Mouse (Mus musculus): ENCODE measurements around the gene Acyp2. TPM values are rescaled to one million over a fixed set of nuclear protein-coding genes. Genes with fewer than 3 reads are reported as not detected.

Gene Acyp2
- polyA plus RNA-seq, 1 experiment from 2014 or later: 39.3 TPM

DNA sequence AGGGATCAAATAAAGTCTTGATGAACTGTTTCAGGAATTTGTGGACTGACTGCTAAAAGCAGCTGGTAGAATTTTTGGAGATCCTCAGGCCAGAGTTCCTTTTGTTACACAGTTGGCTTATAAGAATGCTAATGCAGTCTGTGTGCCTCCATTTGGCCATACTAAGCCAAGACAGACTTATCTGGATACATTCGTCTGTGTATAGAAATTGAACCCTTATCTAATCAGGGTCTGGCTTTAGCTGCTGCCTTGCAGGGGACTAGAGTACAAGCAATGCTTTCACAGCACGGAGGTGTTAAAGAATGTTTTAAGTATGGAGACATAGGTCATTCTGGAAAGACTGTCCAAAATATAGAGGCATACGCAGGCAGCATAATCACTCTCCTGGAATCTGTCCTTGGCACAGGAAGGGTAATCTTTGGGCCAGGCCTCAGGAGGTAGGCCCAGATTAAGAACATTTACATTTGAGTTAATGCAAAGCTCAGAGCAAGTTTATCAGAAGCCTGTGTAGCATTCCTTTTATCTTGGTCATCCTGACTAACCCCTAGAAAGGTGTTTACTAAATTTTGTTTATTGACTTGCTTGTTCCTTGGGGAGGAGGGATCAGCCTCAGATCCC, 150.5 kb downstream of the Acyp2 start:
- Histone ChIP-seq H3K4me2 (ENCODE audit: low read length) (no peak overlapping the region), H3K36me3 (ENCODE audit: control insufficient read depth, insufficient read depth, low read length) (no peaks in the 10 kb centered on the region), H3K4me3 (ENCODE audit: control insufficient read depth in 1 of 2, insufficient read depth in 1 of 2, low read depth in 1 of 2, low read length in 2 of 2) (no peak overlapping the region), H3K27ac (replicated peaks in 1 of 2; ENCODE audit: control insufficient read depth in 1 of 2, insufficient read depth in 1 of 2, low read depth in 2 of 2, low read length in 2 of 2) (peak overlapping the region; percentile 39 to 49; a peak in 3 of 4 replicates), H3K4me1 (ENCODE audit: control insufficient read depth in 2 of 2, insufficient read depth in 2 of 2, low read length in 2 of 2) (peaks cover 0 to 2% of the 10 kb centered on the region in 2 experiments; a peak in 1 of 4 replicates), H3K27me3 (ENCODE audit: control insufficient read depth, insufficient read depth, low read length) (no peaks in the 10 kb centered on the region), H3K9ac (ENCODE audit: low read length) (no peak overlapping the region), H3K9me3 (ENCODE audit: control insufficient read depth, low read length) (peaks cover 21% of the 10 kb centered on the region)
- 10% methylated on average over 3 of the region's 3 CpGs for WGBS
- peak; percentile 68; the same call in 1 of the 2 replicates for ATAC-seq (ENCODE audit: insufficient number of reproducible peaks, insufficient read depth, low FRiP score, low read depth)

DNA sequence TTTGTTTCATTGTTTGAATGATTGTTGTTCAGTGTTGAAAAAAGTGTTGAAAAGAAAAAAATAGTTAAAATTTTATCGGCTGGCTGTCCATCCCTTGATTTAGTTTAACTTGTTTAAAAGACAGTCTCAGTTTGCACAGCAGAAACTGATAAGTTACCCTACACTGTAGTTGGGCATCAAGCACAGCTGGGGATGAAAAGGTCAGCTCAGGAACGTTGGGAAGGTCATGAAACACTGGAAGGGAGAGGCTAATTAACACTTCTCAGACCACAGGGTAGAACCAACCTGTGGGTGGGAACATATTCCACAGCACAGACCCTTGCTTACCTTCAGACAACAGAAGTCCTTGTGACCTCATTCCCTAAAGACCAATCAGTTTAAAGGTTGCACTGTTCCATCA, 152.2 kb downstream of the Acyp2 start:
- Histone ChIP-seq H3K9me3 (ENCODE audit: control insufficient read depth, low read length) (peaks cover 23% of the 10 kb centered on the region), H3K4me1 (ENCODE audit: control insufficient read depth in 2 of 2, insufficient read depth in 2 of 2, low read length in 2 of 2) (peaks cover 0 to 2% of the 10 kb centered on the region in 2 experiments; a peak in 1 of 4 replicates), H3K4me3 (ENCODE audit: control insufficient read depth in 1 of 2, insufficient read depth in 1 of 2, low read depth in 1 of 2, low read length in 2 of 2) (no peak overlapping the region), H3K27ac (replicated peaks in 1 of 2; ENCODE audit: control insufficient read depth in 1 of 2, insufficient read depth in 1 of 2, low read depth in 2 of 2, low read length in 2 of 2) (no peak overlapping the region), H3K36me3 (ENCODE audit: control insufficient read depth, insufficient read depth, low read length) (no peaks in the 10 kb centered on the region), H3K9ac (ENCODE audit: low read length) (no peak overlapping the region), H3K4me2 (ENCODE audit: low read length) (no peak overlapping the region), H3K27me3 (ENCODE audit: control insufficient read depth, insufficient read depth, low read length) (no peaks in the 10 kb centered on the region)
- no peak for ATAC-seq (ENCODE audit: insufficient number of reproducible peaks, insufficient read depth, low FRiP score, low read depth)
- 76% methylated on average over 2 of the region's 2 CpGs for WGBS

DNA sequence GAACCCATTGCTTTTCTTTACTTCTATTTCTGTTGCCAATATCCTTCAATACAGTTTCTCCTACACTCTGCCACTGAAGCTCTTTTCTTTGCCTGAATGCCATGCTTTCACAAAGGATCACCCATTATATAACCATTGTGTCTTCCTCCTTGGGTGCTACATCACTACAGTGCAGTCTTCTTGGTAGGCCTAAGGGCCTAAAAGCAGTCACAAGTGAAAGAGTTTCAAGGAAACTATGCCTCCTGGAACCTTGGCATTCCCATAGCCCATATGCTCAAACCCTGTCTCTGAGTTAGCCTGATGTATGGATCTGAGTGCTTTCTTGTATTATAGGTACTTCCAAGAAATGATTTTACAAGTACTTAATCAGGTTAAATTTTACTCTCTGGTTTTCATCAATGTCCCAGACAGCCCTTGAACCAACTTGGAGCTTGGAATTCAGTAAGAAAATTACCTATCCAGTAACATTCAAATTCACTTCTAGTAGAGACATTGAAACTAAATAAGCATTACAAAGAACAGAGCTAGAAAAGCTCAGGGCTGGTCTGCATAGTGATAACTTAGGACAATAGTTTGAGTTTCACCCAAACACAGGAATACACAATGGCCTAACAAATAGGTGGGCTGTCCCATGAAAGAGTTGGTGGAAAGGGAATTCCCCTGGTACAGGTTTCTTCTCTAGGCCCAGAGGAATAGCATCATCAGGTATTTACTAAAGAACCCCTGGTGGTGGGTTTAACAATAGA, 157.7 kb downstream of the Acyp2 start:
- ATAC-seq (ENCODE audit: insufficient number of reproducible peaks, insufficient read depth, low FRiP score, low read depth): no peak
- no peak overlapping the region for H3K4me3 ChIP-seq (ENCODE audit: control insufficient read depth in 1 of 2, insufficient read depth in 1 of 2, low read depth in 1 of 2, low read length in 2 of 2)
- no peaks in the 10 kb centered on the region for H3K36me3 ChIP-seq (ENCODE audit: control insufficient read depth, insufficient read depth, low read length)
- H3K27me3 ChIP-seq (ENCODE audit: control insufficient read depth, insufficient read depth, low read length): no peaks in the 10 kb centered on the region
- no peak overlapping the region for H3K4me2 ChIP-seq (ENCODE audit: low read length)
- H3K9ac ChIP-seq (ENCODE audit: low read length): no peak overlapping the region
- H3K27ac ChIP-seq (replicated peaks in 1 of 2; ENCODE audit: control insufficient read depth in 1 of 2, insufficient read depth in 1 of 2, low read depth in 2 of 2, low read length in 2 of 2): no peak overlapping the region
- no peaks in the 10 kb centered on the region for H3K4me1 ChIP-seq (ENCODE audit: control insufficient read depth in 2 of 2, insufficient read depth in 2 of 2, low read length in 2 of 2)
- H3K9me3 ChIP-seq (ENCODE audit: control insufficient read depth, low read length): peaks cover 13% of the 10 kb centered on the region; the same call in 1 of the 2 replicates

DNA sequence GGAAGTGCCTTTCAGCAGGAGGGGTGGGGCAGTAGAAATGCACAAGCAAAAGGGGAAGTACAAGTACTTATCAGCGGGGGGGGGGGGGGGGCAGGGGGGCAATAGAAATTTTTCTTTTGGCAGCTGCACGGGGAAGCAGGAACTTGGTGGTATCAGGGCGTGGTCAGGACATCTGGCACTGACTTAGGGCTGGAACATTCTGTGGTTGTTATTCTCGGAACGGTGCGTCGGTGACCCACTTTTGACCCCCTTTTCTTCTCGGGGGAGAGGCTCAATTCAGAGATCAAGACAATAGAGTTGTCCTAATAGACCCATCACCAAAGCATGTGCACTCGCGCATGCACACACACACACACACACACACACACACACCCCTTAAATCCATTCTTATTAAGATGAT, 161.2 kb downstream of the Acyp2 start:
- Histone ChIP-seq H3K36me3 (ENCODE audit: control insufficient read depth, insufficient read depth, low read length) (no peaks in the 10 kb centered on the region), H3K27ac (replicated peaks in 1 of 2; ENCODE audit: control insufficient read depth in 1 of 2, insufficient read depth in 1 of 2, low read depth in 2 of 2, low read length in 2 of 2) (no peak overlapping the region)
- no peak for ATAC-seq (ENCODE audit: insufficient number of reproducible peaks, insufficient read depth, low FRiP score, low read depth)

DNA sequence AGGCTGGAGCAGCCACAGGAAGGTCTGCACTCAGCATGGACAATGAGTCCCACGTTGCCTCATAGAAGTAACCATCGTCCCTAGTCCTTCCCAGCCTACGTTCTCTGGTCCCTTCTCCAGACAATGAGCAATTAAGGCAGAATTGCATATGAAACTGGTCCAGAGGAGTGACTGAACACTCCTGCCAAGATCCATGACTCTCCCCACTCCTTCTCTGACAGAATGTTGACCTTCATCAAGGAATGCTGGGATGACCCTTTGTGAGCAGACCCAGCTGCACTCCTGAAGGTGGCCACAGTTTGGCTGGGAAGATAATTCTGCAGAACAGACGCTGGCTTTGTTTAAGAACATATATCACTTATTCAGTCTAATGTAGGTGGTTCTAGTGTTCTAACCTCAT, 166.1 kb downstream of the Acyp2 start:
- Histone ChIP-seq H3K9me3 (ENCODE audit: control insufficient read depth, low read length) (no peaks in the 10 kb centered on the region), H3K36me3 (ENCODE audit: control insufficient read depth, insufficient read depth, low read length) (no peaks in the 10 kb centered on the region), H3K9ac (ENCODE audit: low read length) (no peak overlapping the region), H3K27ac (replicated peaks in 1 of 2; ENCODE audit: control insufficient read depth in 1 of 2, insufficient read depth in 1 of 2, low read depth in 2 of 2, low read length in 2 of 2) (no peak overlapping the region), H3K4me3 (ENCODE audit: control insufficient read depth in 1 of 2, insufficient read depth in 1 of 2, low read depth in 1 of 2, low read length in 2 of 2) (no peak overlapping the region), H3K27me3 (ENCODE audit: control insufficient read depth, insufficient read depth, low read length) (no peaks in the 10 kb centered on the region), H3K4me1 (ENCODE audit: control insufficient read depth in 2 of 2, insufficient read depth in 2 of 2, low read length in 2 of 2) (no peaks in the 10 kb centered on the region), H3K4me2 (ENCODE audit: low read length) (no peak overlapping the region)
- no peak for ATAC-seq (ENCODE audit: insufficient number of reproducible peaks, insufficient read depth, low FRiP score, low read depth)
- WGBS: 80% methylated on average over 4 of the region's 4 CpGs

More for the DNA sequence above, 161.2 kb downstream of the Acyp2 start:
- Histone ChIP-seq H3K4me3 (ENCODE audit: control insufficient read depth in 1 of 2, insufficient read depth in 1 of 2, low read depth in 1 of 2, low read length in 2 of 2) (no peak overlapping the region), H3K4me2 (ENCODE audit: low read length) (no peak overlapping the region), H3K27me3 (ENCODE audit: control insufficient read depth, insufficient read depth, low read length) (no peaks in the 10 kb centered on the region), H3K4me1 (ENCODE audit: control insufficient read depth in 2 of 2, insufficient read depth in 2 of 2, low read length in 2 of 2) (no peaks in the 10 kb centered on the region), H3K9me3 (ENCODE audit: control insufficient read depth, low read length) (no peaks in the 10 kb centered on the region), H3K9ac (ENCODE audit: low read length) (no peak overlapping the region)
- WGBS: 74% methylated on average over 9 of the region's 10 CpGs

DNA sequence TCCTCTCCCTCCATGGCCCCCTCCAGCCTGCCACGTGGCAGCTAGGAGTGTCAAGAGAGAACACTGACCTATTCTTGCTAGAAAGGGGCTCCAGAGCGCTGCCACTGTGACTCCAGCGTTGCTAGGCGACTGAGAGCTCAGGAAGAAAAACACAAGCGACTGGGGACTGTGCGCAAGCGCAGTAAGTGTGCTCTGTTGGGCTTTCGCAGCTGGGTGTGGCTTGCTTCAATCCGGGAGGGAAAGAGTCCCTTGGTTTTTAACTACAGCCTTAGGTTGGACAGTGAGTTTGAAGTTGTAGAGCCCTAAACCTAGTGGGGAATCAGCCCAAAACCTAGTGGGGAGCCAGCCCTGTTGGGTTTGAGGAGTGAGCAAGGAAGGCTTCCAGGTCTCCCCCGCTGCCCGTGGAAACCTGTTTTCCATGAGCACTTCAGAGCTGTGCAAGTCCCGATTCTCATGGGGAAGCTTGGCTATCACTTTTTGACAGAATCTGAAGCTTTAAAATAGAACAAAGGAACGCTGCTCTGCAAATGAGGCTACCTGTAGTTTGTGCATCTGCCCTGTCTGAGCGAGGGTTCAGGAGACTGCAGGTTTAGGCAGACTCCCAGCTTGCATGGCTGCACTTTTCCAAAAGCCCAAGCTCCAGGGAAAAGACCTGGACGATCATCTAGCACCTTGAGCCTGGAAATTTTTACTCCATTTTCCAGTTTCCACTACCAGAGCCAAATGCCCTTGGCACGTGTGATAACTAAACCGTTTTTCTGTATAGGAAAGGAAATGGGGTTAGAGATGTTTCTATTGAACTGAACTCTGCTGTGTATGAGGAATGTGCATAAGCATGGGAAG, 177.4 kb downstream of the Acyp2 start, which contains the start of gene 4930505A04Rik:
Gene 4930505A04Rik (minus strand): TSS at position 77 of the 843 bp plus-strand sequence.
- H3K4me3 ChIP-seq (ENCODE audit: control insufficient read depth in 1 of 2, insufficient read depth in 1 of 2, low read depth in 1 of 2, low read length in 2 of 2): peak within 1 kb of the TSS; percentile 51 to 54
- no peaks in the 10 kb centered on the region for H3K36me3 ChIP-seq (ENCODE audit: control insufficient read depth, insufficient read depth, low read length)
- H3K4me1 ChIP-seq (ENCODE audit: control insufficient read depth in 2 of 2, insufficient read depth in 2 of 2, low read length in 2 of 2): peaks cover 4 to 17% of the 10 kb centered on the region in 2 experiments
- H3K9me3 ChIP-seq (ENCODE audit: control insufficient read depth, low read length): no peaks in the 10 kb centered on the region
- WGBS: 4% methylated on average over 17 of the region's 17 CpGs
- peak; percentile 93 for ATAC-seq (ENCODE audit: insufficient number of reproducible peaks, insufficient read depth, low FRiP score, low read depth)
- H3K27me3 ChIP-seq (ENCODE audit: control insufficient read depth, insufficient read depth, low read length): no peaks in the 10 kb centered on the region
- H3K4me2 ChIP-seq (ENCODE audit: low read length): peak within 1 kb of the TSS; percentile 81
- peak within 1 kb of the TSS; percentile 90 to 91 for H3K27ac ChIP-seq (replicated peaks in 1 of 2; ENCODE audit: control insufficient read depth in 1 of 2, insufficient read depth in 1 of 2, low read depth in 2 of 2, low read length in 2 of 2)
- H3K9ac ChIP-seq (ENCODE audit: low read length): peak within 1 kb of the TSS; percentile 76

DNA sequence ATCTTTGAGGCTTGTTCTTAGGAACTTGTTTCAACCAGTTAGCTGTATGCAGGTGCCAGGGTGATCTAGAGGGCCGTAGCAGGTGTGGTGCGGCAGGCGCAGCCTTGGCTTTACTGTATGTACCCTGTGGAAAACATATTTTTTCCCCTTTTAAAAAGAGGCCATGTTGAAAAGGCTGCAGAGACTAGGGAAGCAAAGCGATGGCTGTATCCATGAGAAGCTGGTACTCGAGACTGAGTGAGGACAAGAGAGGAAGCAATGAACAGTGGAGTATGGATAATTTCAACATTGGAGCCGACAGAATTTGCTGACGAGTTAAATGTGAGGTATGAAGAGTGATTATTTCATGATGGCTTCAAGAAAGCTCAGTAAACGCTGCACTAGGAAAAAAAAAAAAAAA, 178.2 kb downstream of the Acyp2 start:
- no peak for ATAC-seq (ENCODE audit: insufficient number of reproducible peaks, insufficient read depth, low FRiP score, low read depth)
- H3K27me3 ChIP-seq (ENCODE audit: control insufficient read depth, insufficient read depth, low read length): no peaks in the 10 kb centered on the region
- H3K4me2 ChIP-seq (ENCODE audit: low read length): peak overlapping the region; percentile 81
- WGBS: 57% methylated on average over 8 of the region's 8 CpGs
- H3K27ac ChIP-seq (replicated peaks in 1 of 2; ENCODE audit: control insufficient read depth in 1 of 2, insufficient read depth in 1 of 2, low read depth in 2 of 2, low read length in 2 of 2): peak overlapping the region; percentile 67 to 91
- no peaks in the 10 kb centered on the region for H3K36me3 ChIP-seq (ENCODE audit: control insufficient read depth, insufficient read depth, low read length)
- no peak overlapping the region for H3K9ac ChIP-seq (ENCODE audit: low read length)
- H3K4me1 ChIP-seq (ENCODE audit: control insufficient read depth in 2 of 2, insufficient read depth in 2 of 2, low read length in 2 of 2): peaks cover 4 to 17% of the 10 kb centered on the region in 2 experiments
- H3K9me3 ChIP-seq (ENCODE audit: control insufficient read depth, low read length): no peaks in the 10 kb centered on the region
- H3K4me3 ChIP-seq (ENCODE audit: control insufficient read depth in 1 of 2, insufficient read depth in 1 of 2, low read depth in 1 of 2, low read length in 2 of 2): peak overlapping the region in 1 of 2 experiments; percentile 51; a peak in 1 of 4 replicates
